Mouse (Mus musculus): Measurements from ENCODE around the gene Blcap. TPM values are rescaled to one million over a fixed set of nuclear protein-coding genes. Genes with fewer than 3 reads are reported as not detected.

Blcap gene
- polyA plus RNA-seq, 1 experiment = 19.9 TPM

DNA sequence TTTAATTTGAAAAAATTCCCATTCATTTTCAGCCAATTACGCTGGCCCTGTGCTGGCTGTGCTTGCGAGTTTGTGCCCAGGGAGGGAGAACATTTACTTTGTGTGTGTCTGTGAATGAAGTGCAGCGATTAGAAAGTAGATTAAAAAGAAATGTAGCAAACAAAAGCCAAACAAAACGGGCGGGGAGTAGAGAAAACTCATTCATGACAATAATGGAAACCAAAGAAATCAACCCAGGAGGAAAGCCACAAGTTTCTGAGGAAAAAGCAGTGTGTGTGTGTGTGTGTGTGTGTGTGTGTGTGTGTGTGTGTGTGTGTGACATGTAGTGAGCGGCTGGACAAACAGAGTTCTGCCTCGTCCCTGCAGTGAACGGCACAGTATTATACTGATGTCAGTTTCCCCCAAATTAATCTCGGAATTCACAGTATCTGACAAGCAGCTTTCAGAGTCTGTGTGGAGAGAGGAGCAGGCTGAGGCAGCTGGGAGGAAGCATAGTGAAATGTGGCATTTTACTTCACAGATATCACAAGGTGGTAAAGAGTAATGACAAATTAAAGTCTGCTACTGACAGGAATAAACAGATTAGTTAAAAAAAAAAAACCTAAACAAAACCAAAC, 30.0 kb downstream of the Blcap start:
- no peak for TF ChIP-seq GATA1 (IDR thresholded peaks at IDR 0.05; ENCODE audit: low read length)

DNA sequence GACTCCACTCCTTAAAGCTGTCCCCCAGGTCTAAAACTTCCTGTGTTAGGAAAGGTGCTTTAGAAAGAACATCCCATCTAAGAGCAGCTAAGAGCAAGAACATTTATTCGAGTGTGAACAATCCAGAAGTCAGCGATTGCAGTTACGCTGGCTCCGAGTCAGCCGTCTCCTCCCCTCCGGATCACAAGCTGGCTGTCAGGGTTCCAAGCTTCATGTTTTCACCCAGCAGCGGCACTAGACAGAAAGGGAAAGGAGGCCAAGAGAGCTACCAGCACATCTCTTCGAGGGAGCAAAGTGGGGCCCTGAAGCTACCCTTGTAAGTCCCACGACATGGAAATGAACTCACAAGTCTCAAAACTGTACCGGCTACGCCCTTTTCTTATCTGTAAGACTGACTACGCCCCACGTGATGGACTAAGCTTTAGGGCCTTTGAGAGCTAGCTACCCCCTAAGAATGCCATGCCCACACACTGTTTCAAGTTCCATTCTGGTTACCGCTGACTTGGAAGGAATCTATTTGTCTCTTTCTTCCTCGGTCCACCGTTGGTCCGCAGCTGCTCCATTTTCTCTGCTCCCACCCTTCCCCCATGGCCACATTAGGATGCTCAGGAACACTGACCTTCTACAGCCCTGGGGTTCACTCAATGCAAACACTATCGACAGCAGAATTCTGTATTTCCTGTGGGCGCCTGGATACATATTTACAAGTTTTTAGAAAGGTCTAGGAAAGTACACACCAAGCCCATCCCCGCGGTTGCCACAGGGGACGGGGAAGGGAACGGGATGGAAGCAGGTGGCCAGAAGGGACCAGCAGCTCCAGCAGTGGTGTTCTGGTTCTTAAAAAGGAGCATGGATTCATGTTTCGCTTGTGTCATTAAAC, 30.8 kb downstream of the Blcap start:
- no peak for TF ChIP-seq GATA1 (IDR thresholded peaks at IDR 0.05; ENCODE audit: low read length)

DNA sequence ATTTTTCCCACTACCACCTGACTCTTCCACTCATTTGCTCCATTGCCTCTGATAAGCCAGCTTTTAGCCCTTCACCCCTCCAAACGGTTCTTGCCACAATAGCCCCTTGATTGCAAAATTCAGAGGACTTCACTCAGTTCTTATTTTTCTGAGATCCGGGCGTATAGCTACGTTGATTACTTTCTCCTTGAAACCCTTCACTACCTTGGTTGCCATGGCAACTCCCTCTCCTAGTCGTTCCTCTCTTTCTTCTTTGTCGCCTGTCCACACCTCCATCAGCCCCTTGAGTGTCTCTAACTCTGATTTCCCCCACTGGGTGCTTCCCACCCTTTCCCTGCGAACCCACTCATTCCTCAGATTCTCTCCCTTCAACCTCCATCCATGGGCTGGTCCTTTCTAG, 34.0 kb downstream of the Blcap start:
- no peak for TF ChIP-seq GATA1 (IDR thresholded peaks at IDR 0.05; ENCODE audit: low read length)

DNA sequence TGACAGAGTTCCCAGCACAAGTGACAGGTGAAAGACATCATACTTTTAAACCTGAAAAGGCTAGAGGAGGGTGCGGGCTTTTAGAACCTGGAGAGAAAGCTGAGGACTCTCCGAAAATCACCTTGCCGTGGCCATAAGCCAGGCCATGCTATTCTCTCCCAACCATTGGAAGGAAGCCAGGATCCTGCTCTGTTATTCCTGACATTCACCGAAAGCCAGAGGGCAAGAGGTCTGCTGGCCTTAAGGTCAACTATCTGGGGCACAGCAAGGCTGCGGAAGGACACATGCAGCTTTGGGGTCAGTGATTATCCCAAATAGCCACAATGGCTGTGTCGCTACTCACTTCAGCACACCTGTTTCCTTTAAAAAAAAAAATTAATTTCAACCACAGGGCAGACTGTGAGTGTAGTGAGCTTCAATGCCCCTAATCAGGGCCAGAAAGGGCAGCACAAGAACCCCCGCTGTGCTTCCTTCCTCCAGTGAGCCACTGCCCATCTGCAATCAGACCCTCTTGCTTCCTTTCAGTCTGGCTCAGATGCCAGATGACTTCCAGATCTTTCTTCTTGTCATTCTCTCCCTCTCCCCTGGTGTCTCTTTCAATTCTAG, 34.5 kb downstream of the Blcap start:
- TF ChIP-seq GATA1 (IDR thresholded peaks at IDR 0.05; ENCODE audit: low read length) = no peak

DNA sequence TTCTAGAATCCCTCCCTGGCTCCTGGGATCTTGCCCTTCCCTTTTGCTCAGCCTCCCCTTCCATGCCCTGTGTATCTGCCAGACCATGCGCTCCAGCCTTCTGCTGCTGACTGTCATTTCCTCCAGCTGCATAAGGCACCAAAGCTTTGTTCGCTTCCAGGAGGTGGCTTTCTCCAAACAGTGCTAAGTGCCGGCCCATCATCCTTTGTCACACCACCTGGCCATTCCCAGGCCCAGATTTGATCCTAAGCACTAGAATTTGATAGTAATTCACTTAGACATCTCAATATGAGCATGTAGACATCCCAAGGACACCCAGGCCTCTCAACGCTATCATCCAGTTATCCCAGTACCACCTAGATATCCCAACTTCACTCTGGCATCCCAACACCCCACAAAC, 36.9 kb downstream of the Blcap start:
- TF ChIP-seq GATA1 (IDR thresholded peaks at IDR 0.05; ENCODE audit: low read length) = no peak

DNA sequence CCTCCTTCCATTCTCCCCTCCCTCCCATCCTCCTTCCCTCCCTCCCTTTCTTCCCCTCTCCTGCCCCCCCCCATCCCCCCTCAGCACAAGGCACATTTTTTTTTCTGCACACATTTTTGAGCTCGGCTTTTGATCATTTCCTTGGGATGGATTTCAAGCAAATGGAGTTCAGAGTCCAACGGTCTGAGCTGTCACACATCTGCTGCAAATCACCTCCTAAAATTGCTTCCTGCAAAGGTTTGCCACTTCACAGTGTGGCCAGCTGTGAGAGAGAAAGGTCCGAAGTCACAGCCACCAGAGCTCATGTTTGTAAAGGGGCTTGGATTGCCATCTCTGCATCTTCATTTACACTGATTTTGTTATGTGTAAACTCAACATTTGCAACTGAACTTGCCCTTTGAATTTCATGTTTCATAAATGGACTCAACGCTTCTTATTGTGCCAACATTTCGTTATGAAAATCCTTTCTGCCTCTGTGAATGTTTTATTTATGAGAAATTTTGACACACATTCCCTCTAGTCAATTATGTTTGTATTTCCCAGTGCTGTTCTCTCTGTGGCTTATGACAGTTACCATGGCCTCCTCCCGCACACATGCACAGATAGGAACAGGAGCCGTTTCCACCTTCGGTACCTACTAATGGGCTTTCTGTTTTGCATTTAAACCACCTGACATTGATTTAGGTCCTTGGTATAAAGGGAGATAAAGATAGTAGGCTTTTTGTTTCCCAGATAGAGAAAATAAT, 39.2 kb downstream of the Blcap start:
- TF ChIP-seq GATA1 (IDR thresholded peaks at IDR 0.05; ENCODE audit: low read length) = no peak

DNA sequence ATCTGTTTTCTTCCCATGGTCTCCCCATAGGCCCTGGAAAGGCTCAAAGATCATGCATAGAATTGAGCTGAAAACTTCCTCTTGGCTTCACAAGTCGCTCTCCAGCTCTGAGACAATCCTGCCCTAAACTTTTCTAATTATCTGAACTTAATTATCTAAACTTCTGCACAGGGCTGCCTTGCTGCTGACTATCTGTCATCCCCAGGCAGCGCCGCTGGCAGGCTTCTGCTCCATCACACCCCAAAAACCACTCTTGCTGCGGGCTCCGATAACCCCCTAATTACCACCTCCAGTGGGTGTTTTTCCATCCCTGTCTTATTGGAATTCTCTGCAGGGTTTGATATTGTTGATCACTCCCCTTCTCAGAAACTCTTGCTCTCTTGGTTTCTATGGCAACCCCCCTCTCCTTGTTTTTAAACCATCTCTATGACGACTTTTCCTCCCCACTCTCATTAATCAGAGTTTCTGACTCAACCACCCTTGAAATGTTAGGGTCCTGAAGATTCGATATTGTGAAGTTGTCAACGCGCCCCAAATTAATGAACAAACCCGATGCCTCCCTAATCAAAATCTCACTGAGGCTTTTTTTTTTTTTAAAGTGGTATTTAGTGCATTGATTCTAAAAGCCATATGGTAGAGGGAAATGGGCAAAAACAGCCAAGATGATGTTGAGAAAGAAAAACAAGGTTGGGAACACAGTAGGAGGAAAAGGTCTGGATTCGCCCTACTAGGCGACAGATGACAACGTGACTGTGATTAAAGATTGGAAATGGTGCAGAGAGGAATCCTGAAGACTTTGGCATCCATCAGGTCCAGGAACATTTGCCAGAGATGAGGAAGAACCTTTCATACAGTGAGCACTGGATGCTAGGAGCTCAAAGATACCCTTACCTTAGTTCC, 40.8 kb downstream of the Blcap start:
- no peak for TF ChIP-seq GATA1 (IDR thresholded peaks at IDR 0.05; ENCODE audit: low read length)

DNA sequence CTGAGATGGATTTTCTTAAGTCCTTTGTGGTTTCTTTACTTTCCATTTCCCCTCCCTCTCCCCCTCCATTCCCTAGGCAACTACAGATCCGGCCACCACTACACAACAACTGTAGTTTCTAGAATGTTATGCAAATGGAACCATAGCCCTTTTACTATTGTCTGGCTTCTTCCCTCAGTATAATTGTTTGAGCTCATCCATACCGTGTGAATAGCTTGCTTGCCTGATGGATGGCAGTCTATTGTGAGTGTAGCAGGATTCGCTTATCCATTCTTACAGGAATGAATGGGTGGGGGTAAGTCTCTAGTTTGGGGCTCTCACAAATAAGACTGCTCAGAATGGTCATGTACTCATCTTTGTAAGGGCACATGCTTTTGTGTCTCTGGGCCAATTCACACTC, 48.5 kb downstream of the Blcap start:
- TF ChIP-seq GATA1 (IDR thresholded peaks at IDR 0.05; ENCODE audit: low read length) = no peak

DNA sequence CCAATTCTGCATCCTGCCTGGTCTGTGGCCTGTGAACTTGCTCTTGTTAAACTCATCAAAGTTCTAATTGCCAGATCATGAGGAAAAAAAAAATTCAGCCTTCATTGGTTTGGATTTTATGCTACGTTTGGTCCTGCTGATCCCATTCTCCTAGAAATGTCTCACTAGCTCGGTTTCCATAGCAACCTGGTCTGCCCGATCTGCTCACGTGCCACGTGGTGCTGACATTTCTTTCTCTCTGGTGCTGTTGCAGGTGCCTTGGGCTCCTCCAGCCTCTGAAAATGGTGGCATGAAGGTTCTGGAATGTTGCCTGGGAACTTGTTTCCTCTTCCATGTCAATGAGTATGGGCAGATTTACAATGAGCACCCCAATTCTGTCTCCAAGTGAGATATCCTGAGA, 50.6 kb downstream of the Blcap start:
- no peak for TF ChIP-seq GATA1 (IDR thresholded peaks at IDR 0.05; ENCODE audit: low read length)

DNA sequence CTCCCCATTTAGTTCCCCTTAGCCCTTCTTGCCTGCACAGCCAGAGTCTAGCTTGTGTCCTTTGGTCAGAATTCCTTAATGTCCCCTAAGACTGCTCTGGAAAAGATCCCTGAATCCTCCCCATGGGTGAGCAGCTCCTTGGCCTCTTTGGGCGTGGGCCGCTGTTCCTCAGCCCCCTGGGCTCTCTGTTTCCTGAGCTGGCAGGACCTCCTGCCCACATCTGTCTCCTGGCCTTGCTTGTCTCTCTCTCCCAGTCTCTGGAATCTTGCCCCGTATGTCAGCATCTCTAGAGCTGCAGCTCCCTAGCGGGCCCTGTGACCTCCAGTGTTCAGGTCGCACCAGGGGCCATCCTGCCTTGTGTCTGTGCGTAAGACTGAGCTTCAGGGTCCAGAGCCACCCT, 51.6 kb downstream of the Blcap start:
- TF ChIP-seq GATA1 (IDR thresholded peaks at IDR 0.05; ENCODE audit: low read length) = no peak

DNA sequence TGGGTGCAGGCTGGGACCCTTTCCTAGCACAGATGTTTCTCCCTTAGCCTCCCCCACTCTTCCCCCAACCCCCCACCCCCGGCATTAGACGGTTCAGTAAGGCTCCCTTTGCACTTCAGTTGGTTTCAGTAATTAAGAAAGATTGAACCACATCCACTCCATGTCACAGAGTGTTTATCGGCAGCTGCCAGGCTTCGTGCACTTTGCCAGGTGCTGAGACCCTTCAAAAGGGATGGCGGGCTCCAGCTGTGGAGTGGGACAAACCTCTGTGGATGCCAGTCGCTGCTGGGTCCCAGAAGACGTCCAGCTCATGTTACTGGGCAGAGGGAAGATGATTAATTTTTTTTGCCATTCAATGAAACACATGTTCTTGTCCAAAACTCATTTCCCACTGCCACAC, 52.6 kb downstream of the Blcap start:
- TF ChIP-seq GATA1 (IDR thresholded peaks at IDR 0.05; ENCODE audit: low read length) = no peak

DNA sequence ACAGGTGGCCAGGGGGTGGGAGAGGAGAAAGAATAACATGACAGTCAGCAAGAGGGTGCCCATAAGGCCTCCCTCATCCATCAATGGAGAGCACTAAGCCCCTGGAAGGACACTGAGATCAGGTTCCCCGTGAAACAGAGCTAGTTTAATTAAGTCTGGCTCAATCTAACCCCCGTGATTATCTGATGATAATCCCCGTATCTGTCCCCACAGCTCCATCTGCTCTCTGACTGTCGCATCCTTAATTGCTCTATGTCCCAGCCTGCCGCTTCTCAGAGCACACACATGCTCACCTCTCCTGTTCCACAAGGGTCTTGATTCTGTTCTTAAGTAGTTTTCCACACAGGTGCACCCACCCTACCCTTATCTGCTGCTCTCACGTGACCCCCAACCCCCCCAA, 53.5 kb downstream of the Blcap start:
- no peak for TF ChIP-seq GATA1 (IDR thresholded peaks at IDR 0.05; ENCODE audit: low read length)

DNA sequence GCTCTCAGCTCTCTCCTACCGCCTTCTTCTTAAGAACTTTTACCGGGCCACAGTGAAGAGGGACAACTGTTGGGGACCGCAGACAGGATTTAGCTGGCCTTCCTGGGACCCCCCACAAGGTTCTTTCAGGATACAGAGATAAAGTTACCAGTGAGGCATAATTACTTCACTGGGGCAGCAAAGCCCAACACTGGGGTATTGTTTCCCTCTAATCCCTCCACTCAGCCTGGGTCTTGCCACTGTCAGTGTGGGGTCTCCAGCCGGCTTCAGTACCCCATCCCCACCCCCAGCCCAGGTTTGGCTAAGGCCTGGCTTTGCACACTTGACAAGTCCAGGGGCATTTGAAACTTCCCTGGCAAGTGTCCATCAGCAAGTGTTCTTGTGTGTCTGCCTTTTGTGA, 56.7 kb downstream of the Blcap start:
- TF ChIP-seq GATA1 (IDR thresholded peaks at IDR 0.05; ENCODE audit: low read length) = no peak

DNA sequence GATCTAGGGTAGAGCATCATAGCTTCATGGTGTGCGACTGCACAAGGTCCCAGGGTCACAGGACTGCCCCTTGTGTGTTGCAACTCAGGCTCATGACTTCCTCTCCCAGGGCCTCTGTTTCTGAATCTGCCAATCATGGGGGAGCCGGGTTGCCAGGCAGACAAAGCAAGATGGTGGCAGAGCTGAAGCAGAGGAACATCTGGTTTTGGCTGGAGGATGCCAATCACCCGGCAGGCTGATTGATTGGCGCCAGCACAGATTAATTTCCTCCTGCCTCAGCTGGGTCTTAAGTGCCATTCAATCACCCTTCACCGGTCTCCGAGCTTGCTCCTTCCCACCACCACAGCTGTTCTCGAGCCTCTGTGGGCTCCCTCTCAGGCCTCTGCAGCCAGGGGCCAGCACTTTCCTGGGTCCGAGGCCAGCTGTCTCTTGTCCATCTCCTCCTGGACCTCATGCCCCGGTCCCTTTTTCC, 57.3 kb downstream of the Blcap start:
- TF ChIP-seq GATA1 (IDR thresholded peaks at IDR 0.05; ENCODE audit: low read length) = no peak

DNA sequence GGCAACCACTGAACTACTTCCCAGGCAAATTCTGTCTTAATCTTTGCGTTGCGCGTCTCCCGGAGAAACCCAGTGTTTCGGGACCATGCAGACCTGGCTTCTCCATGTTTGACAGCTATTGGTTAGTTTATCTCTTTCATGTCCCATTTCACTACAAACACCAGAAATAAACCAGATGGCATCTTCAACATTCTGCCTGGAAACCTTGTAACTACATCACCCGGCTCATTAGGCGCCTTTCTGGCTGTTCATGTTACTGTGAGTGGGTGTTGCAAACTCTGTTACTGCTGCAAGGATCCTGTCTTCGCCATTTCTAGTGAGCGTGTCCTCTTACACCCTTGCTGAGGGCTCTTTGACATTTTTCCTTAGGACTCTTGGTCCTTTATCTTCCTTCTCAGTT, 58.2 kb downstream of the Blcap start:
- TF ChIP-seq GATA1 (IDR thresholded peaks at IDR 0.05; ENCODE audit: low read length) = no peak
